Mouse (Mus musculus) cerebellum, adult 18-20 months (tissue): ENCODE results near the gene Rpl29.

Experiments
- DNase-seq, 2 experiments: peaks; one replicate each; pipeline ENCODE4 v3.0.0; 2021

Rpl29 gene

DNA sequence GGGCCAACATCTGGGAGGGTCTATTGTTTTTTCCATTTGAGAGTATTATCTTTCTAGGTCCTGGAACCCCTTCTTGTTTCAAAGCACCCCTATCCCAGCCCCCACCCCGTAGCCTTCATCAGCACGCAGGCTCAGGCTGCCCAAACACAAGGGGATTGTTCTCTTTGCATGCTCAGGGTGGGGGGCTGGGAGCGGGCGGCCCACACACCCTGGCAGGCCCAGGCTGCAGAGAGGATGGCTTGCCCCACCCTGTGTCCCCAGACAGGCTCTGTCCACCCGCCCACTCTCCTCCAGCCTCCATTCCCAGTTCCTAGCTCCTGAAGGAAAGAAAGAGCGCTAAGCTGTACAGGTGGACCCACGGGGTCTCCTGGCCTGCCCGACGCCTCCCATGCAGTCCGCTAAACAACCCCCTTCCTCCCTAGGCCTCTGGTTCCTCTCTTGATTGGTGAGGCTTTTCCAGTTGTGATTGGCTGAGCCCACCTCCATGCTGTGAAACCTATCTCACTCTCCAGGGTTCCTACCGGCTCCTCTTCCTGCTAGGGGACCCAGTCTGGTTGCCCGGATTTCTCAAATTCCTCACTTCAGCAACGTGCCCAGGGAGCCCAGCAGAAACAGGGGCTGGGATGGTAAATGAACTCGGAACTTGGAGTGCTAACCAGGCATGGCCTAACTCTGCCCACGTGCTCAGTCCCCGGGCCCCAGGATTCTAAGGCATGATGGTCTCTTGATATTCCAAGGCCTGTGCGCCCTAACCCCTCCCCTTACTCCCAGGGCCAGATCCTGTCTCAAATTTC lies 25.8 kb downstream of the Rpl29 start:
- no peak for DNase-seq

DNA sequence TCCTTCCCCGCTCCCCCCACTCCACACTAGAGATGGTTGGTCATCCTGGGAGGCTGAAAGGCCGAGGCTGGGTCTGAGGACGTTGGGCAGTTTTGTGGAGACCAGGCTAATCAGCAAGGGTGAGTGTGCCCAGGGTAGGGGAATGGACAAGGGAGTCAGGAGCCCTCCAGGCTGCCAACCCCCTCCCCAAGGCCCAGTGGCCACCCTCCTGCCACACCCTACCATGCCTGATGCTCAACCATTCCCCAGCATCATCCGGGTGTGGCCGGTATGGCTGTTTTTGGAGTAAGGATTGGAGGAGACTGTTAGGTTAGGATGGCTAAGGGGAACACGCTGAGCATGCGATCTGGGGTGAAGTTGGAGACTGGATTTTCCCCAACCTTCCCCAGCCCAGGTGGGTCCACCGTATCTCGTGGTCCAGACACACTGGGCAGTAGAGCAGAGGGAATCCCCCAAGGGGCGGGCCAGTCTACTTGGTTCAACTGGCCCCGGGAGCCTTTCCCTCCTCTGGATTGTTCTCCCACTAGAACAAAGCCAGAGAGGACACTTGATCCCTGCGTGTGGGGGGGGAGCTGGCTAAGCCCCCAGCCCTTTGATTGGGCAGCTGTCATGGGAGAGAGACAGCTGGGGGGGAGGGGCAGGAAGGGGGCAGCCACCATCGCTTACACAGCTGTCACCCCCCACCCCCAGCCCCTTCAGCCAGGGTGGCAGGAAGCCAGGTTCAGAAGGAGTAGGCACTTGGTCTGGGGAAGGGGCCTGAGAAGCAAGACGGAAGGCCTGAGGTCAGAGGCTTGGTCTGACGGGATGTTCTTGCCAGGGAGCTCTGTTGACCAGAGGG lies 27.3 kb downstream of the Rpl29 start:
- peak in 1 of 2 experiments; percentile 25 for DNase-seq

DNA sequence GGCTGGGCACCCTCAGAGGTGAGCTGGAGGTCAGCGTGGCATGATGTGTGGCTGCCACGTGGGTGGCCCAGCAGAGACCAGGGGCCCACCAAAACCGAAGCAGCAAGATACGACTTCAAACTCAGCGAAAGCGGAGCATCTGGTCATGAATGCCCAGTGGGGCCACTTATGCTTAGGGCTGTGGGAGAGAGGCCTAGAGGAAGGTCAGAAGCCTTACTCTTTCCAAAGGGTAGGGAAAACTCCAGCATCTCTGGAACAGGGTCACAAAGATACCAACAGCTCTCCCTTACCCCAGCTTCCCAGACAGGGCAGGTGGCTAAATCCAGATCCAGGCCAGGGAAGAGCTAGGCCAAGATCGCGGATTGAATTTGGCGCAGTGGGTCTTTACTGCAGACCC lies 27.9 kb downstream of the Rpl29 start:
- DNase-seq: no peak

DNA sequence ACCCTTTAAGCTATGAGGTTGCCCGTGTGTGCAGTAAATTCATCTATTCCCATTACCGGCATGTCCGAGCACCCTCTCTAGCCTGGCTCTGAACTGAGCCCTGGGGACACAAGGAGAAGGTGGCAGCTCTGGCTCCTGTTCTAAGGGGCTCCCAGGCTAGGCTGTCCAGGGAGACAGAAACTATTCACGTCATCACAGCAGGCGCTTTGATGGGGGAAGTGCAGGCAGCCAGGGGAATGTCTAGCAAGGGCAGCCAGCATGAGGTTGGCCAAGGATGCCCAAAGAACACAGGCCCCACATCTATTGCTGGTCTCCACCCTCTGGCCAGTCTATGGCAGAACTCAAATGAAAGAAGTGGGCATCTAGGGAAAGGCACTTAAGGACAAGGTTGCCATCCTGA lies 28.7 kb downstream of the Rpl29 start:
- peak in 1 of 2 experiments; percentile 41 for DNase-seq

DNA sequence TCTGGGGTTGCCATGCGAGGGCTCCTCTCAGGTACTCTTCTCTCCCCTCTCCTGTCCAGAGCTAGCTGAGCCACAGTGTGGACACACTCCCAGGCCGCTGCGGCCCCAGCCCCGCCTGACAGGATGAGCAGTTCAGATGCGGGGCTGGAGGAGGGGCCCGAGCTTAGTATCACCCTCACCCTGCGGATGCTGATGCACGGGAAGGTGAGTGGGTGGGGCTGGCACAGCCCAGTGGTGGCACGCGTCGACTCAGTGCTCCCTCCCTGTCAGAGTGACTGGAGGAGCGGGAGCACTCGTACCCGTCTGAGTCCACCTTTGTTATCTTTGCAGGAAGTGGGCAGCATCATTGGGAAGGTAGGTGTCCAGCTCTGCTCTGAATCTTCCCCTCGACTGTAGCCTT lies 30.7 kb downstream of the Rpl29 start:
- DNase-seq: peak; percentile 59

DNA sequence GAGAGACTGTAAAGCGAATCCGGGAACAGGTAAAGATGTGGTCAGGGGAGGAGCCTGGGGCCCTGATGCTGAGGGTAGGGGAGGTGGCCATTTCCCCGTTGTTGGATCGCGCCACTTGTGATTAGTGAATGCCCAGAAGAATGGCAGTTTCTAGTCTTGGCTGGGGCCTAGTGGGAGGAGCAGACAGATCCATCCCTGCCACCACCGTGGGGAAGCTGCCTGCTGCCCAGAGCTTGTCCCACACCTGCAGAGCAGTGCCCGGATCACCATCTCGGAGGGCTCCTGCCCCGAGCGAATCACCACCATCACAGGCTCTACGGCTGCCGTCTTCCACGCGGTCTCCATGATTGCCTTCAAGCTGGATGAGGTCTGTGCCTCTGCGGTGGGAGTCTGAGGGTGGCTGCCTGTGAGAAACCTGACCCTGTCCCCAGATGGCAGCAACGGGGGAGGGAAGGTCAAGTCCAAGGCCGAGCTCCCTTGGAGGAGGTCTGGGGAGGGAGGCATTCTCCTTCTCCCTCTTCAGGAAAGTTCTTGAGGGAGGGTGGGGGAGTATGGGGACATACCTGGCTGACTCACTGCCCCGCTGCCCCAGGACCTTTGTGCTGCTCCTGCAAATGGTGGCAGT lies 31.3 kb downstream of the Rpl29 start:
- peak; percentile 82 to 86 for DNase-seq

DNA sequence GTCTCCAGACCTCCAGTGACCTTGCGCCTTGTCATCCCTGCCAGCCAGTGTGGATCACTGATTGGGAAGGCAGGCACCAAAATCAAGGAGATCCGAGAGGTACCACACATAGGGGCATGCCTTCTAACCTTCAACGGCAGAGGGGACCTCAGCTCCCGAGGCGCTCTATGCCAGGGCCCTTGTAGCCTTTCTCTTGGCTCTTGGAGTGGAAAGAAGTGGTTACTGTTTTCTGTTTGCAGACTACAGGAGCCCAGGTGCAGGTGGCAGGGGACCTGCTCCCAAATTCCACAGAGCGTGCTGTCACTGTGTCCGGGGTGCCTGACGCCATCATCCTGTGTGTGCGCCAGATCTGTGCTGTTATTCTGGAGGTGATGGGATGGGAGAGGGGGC lies 31.8 kb downstream of the Rpl29 start:
- DNase-seq: peak; percentile 34 to 57

DNA sequence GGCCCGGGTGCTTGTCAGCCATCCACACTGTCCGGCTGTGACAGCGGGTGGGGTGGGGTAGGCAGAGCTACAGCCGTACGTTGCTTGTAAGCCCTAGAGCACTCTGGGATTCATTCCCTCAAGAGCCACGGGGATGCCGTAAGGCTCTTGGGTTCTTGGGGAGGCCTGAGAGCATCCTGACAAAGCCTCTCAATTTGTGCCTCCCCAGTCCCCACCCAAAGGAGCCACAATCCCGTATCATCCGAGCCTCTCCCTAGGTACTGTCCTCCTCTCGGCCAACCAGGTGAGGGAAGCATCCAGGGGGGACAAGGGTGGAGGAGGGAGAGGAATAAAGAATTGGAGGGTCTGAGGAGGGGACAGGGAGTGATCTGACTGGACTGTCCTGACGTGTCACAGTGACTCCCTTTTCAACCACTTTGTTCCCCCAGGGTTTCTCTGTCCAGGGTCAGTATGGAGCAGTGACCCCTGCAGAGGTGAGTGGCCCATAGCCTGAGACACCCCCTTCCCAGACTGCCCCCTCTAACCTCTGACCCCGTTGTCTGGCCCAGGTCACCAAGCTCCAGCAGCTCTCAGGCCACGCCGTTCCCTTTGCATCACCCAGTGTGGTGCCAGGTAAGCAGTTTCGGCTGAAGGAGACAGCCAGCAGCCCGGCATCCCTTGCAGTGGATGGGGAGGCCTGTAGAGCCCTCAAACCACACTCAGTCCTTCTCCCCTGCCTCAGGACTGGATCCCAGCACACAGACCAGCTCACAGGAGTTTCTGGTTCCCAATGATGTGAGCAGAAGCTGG lies 32.6 kb downstream of the Rpl29 start:
- peak; percentile 56 to 57 for DNase-seq

DNA sequence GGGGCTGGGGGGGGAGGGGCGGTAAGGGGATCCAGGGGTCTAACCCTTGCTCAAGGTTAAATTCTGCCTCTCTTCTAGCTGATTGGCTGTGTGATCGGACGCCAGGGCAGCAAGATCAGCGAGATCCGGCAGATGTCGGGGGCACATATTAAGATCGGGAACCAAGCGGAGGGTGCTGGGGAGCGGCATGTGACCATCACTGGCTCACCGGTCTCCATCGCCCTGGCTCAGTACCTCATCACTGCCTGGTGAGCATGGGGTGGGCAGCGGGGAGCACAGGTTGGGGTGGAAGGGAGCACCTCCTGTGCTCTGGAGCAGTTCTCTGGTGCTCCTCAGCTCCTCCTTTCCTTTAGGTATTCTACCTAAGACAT lies 33.2 kb downstream of the Rpl29 start:
- DNase-seq: peak; percentile 37 to 58

DNA sequence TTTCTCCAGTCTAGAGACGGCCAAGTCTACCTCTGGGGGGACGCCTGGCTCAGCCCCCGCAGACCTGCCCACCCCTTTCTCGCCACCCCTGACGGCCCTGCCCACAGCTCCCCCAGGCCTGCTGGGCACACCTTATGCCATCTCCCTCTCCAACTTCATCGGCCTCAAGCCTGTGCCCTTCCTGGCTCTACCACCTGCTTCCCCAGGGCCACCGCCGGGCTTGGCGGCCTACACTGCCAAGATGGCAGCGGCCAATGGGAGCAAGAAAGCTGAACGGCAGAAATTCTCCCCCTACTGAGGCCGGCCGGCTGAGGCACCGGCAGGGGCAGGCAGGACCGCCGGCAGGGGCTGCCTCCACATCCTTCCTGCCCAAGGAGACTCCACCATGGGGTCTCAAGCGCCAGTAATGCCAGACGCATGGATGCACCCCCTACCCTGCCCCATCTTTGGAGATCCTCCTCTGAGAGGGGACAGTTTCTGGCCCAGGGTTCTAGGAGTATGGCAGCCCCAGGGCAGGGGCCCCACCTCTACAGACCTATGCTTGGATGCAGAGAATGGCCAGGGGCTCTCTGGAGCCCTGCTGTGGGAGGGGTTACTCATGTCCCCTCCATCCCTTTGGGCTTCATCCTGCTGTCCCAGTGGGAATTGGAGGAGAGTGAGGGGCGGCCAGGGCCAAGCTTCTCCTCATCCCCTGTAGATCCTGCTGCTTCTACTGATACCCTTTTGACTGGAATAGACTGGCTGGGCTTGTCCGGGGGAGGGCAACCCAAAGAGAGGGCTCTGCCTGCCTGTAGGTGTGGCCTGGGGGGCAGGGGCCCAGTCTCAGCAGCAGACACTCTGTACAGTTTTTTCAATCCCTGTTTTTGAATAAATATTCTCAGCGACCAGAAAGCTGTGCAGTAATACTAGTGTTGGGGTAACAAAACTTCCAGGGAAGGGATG lies 34.1 kb downstream of the Rpl29 start:
- DNase-seq: peak; percentile 86 to 90

DNA sequence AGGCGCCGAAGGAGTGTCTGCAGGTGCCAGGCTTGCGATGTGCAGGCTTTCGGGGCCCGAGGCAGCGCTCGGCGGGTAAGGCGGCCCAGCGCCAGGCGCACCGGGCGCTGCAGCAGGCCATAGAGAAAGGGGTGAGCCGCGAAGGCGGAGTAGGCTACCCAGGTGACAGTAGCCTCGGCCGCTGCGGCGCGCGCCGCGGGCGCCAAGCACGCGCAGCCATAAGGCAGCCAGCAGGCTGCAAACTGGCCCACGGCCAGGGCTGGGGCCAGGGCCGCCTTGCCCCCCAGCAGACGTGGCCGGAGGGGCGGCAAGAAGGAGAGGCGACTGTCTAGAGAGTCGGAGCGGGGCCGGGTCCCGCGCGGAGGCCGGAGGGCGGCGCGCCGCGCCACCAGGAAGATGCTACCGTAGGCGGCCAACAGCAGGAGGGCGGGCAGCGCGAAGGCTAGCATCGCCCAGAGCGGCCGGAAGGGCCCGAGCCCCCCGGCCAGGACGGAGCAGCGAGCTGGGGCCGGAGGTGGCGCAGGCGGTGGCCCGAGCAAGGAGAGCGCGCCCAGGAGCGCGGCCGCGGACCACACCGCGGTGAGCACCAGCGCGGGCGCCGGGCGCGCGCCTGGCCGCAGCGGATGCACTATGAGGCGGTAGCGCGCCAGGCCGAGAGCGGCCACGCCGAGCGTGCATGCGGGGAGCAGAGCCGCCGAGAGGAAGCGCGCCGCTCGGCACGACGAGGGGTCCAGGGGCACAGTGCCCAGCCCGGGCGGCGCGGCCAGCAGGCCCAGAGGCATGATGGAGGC lies 35.7 kb downstream of the Rpl29 start:
- DNase-seq: peak; percentile 88 to 94

DNA sequence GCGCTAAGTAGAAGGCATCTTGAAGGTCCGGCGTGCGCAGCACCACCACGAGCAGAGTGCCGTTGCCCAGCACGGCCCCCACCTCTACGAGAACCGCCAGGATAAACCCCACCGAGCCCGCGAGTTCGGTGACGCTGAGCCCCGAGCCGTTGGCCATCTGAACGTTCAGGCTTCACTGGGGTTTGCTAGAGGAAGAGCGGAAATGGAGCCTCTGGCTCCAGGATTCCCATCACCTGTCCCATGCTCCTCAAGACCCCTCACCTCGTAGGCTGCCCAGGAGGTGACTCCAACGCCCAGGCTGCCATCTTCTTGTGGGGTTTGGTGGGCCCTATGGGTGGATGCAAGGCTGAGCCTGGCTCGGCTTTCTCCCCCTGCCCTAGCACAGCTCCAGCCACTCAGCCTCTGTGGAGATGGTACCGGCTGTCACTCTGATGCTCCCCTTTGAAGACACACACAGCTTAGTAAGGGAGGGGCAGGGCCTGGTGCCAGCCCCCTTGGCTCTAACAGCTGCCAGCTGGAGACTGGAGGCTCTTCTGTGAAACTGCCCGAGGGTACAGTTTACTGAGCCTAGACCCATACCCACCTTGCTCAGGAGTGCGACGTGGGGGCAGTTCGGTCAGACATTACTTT lies 36.4 kb downstream of the Rpl29 start, which contains the start of gene Gpr62:
TSS of gene Gpr62 (minus strand) at position 368 of the 630 bp plus-strand sequence.
- peak; percentile 81 for DNase-seq

DNA sequence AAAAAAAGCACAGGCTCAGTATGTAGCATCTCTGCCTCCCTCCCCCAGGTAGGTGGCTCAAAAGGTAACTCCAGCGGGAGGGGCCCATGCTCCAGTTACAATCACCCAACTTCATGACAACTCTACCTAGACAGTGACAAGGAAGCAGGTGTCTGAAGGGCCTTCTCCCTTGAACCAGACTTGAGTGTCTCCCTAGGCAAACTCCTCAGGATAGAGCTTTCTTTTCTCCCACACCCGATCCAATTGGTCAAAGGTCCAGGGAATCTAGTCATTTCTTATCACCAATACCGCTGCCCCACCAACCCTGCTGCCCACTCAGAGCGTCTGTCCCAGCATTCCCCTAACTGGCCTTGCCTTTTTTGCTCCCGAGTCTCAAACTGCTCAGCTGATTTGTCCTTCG lies 37.5 kb downstream of the Rpl29 start:
- DNase-seq: no peak

DNA sequence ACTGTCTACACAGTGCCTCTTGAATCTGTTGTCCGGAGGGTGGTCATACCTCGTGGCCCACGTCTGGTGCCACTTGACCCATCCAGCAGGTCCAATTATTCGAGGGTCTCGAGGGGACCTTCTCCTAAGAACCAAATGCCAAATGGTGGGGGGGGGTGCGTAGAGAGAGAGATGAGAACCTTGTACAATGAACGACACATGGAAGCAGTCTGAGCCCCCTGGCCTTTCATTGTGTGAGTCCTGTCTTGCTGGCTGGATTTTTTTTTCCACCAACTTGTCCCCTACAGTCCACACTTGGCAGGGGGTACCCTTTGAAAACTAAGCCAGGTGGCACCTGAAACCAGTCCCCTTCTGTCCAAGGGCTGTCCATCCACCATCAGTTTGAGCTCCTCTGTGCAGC lies 38.5 kb downstream of the Rpl29 start:
- peak in 1 of 2 experiments; percentile 25 for DNase-seq

DNA sequence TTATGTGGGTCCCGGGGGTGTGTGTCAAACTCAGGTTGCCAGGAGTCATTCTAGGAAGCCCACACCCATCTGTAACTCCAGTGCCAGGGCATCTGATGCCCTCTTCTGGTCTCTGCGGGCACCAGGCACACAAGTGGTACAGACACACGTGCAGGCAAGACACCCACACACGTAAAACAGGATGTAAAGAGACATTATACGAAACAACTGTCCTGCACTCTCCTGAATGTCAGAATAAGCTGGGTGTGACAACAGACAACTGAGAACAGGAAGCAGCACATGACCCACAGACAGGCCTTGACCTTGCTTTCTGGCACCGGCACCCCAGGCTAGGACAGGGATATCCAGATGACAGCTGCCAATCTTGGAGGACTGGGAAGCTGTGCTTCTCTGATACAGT lies 40.1 kb downstream of the Rpl29 start:
- peak; percentile 3 to 16 for DNase-seq

DNA sequence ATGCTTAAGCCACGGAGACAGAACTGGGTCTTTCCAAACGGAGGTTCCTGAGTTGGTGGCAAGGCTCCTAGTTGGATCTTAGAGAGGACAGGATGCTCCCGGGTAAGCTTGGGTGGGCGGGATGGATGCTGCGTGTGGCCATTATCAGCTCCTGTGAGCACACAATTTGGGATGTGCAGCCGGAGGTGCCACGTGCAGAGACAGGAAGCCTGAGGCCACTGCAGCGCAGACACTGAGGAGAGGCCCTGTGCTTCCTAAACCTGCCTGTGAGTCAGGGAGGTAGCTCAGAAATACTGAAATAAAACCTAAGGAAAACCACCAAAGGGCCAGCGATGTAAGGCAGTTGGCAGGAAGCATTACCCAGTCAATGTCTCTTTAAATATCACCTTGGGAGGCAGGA lies 40.5 kb downstream of the Rpl29 start:
- peak; percentile 1 to 6 for DNase-seq

DNA sequence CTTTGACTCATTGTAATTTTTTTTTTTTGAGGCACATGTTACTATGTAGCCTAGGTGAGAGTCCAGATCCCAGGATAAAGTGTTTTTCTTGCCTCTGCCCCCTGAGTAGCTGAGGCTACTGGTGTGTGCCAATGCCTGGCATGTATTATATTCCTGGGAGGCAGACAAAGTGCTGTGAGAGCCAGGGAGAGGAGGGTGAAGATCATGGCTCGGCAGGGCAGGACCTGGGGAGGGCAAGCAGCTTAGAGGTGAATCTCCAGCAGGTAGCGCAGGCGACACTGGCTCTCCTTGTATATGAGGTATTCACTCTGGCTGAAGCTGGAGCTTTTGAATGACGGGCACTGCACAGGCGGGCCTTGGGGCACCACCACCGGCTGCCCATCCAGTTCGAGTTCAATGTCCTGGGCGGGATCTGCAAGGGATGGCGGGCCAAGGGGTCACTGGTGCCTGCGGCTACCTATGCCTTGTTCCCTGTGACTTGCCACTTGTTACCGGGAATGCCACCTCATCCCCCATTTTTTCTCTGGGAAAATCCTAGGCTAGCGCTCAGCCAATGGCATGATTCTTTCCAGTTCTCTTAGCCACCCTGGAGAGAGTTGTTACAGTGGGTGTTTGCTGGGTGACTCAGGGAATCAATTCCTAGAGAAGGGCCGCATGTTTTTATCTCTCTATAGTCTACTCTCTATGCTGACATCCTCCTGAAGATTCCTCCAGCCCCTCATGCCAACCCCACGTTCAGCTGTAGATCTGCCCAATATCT lies 41.9 kb downstream of the Rpl29 start:
- DNase-seq: peak; percentile 10 to 11

DNA sequence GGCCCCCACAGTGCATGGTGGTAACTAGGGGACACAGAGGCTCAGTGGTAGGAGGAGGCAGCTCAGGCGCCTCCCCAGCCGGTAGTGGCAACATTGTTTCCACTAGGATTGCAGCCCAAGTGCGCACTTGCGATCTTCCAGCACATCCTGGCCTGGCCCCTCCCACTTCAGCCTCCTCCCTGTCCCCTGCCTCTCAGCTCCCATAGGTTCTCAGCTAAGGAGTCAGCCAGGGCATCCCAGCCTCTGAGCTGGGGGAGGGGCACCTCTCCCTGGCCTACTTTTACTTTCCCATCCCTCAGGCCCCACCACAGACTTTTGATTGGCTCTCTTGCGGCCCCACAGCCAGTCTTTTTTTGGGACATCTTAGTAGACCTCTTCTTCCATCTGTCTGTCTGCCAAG lies 42.6 kb downstream of the Rpl29 start:
- peak; percentile 44 to 50 for DNase-seq

DNA sequence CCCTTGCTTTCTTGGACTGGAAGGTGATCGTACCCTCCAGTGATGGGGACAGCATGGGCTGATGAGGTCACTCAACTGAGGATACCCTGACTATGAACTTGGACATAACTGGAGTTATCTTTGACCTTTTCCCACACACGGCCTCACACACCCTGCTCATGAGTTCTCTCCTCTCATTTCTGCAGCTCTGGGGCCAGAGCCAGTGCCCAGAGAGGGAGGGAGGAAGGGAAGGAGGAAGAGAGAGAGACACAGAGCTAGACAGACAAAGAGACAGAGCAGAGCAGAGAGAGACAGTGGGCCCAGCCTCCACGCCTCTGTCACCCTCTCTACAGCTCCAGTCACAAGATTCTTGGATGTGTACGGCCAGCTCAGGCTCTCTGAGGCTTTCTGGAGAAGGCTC lies 43.1 kb downstream of the Rpl29 start:
- peak in 1 of 2 experiments; percentile 17 for DNase-seq
